Mouse (Mus musculus) embryonic stem cell, embryonic (primary cell): ENCODE data around the gene Hjurp.

Experiments used
- CTCF ChIA-PET, 4 experiments: fragments of 300-600 bp in 2 of 4; fragments of 350-600 bp in 2 of 4; sonication (Branson Sonifier 250); formaldehyde crosslinking; loops; one replicate each; lab custom pipeline; 2022; ENCODE audit warnings: inconsistent platforms in 2 of 4; lab: Charles Lee
- POLR2A ChIA-PET, 4 experiments: fragments of 300-600 bp in 2 of 4; fragments of 350-600 bp in 2 of 4; sonication (Branson Sonifier 250); formaldehyde crosslinking; loops; one replicate each; lab custom pipeline; 2022; ENCODE audit warnings: antibody characterized with exemption in 4 of 4, inconsistent platforms in 1 of 4; lab: Charles Lee

The Hjurp gene

GRCm38 (mm10) chr1:88288056-88288788 lies 10.8 kb upstream of the Hjurp start:
- ChIA-PET CTCF (interaction anchor here (0.5 to 7.4 kb wide), 45 partner anchors 9 to 1316 kb away, joined by 3 to 73 read pairs (median 3); partner anchors contain the start of genes Hjurp (in 2 of the 4) and Trpm8 (in 2 of the 4)), POLR2A (interaction anchor here (0.6 to 3.3 kb wide), 10 partner anchors 9 to 327 kb away, joined by 3 to 15 read pairs (median 4); partner anchors contain the start of genes Hjurp (in 3 of the 4) and Trpm8 (in 3 of the 4))

GRCm38 (mm10) chr1:88287697-88287980 lies 10.2 kb upstream of the Hjurp start:
- CTCF ChIA-PET = interaction anchor here (0.5 to 7.4 kb wide), 63 partner anchors 9 to 1317 kb away, joined by 3 to 73 read pairs (median 3); partner anchors contain the start of genes Hjurp (in 2 of the 4), Trpm8 (in 2 of the 4) and Ugt1a1 (in 1 of the 4)
- POLR2A ChIA-PET = interaction anchor here (0.6 to 3.3 kb wide), 12 partner anchors 9 to 327 kb away, joined by 3 to 15 read pairs (median 3); partner anchors contain the start of genes Hjurp (in 3 of the 4) and Trpm8 (in 3 of the 4)

GRCm38 (mm10) chr1:88286887-88287696 lies 9.7 kb upstream of the Hjurp start:
- CTCF ChIA-PET = interaction anchor here (0.5 to 7.4 kb wide), 61 partner anchors 9 to 1047 kb away, joined by 3 to 73 read pairs (median 3); partner anchors contain the start of genes Hjurp (in 2 of the 4), Trpm8 (in 2 of the 4) and Ugt1a1 (in 1 of the 4)
- POLR2A ChIA-PET = interaction anchor here (0.6 to 3.3 kb wide), 12 partner anchors 8 to 326 kb away, joined by 3 to 15 read pairs (median 4); partner anchors contain the start of genes Hjurp (in 3 of the 4) and Trpm8 (in 3 of the 4)

- POLR2A ChIA-PET = interaction anchor here in 2 of 4 experiments (1.2 to 2.4 kb wide), 6 partner anchors 8 to 33 kb away, joined by 3 to 6 read pairs (median 4); partner anchors contain the start of genes Hjurp (in 2 of the 2) and Trpm8 (in 2 of the 2)
- CTCF ChIA-PET = interaction anchor here in 2 of 4 experiments (1.1 to 7.4 kb wide), 15 partner anchors 8 to 461 kb away, joined by 3 to 73 read pairs (median 12); partner anchors contain the start of genes Hjurp (in 2 of the 2), Trpm8 (in 2 of the 2) and Ugt1a1 (in 1 of the 2)
Observed at GRCm38 (mm10) chr1:88286136-88286845, 8.9 kb upstream of the Hjurp start.

- POLR2A ChIA-PET = interaction anchor here in 3 of 4 experiments (1.0 to 2.4 kb wide), 4 partner anchors 7 to 32 kb away, joined by 3 to 6 read pairs (median 4); partner anchors contain the start of genes Hjurp (in 2 of the 3) and Trpm8 (in 2 of the 3)
Observed at GRCm38 (mm10) chr1:88285652-88286051, 8.2 kb upstream of the Hjurp start.

GRCm38 (mm10) chr1:88284946-88285320 lies 7.5 kb upstream of the Hjurp start:
- ChIA-PET CTCF (interaction anchor here (0.5 to 4.3 kb wide), 40 partner anchors 10 to 1029 kb away, joined by 3 to 36 read pairs (median 4); partner anchors contain the start of gene Ugt1a1 (in 2 of the 4)), POLR2A (interaction anchor here in 3 of 4 experiments (0.6 to 2.2 kb wide), 5 partner anchors 10 to 529 kb away, joined by 3 to 15 read pairs (median 5); partner anchors contain the start of gene Atg16l1 (in 1 of the 3))

More at GRCm38 (mm10) chr1:88285652-88286051, 8.2 kb upstream of the Hjurp start:
- CTCF ChIA-PET = interaction anchor here in 2 of 4 experiments (0.7 to 4.3 kb wide), 11 partner anchors 9 to 74 kb away, joined by 4 to 36 read pairs (median 9); partner anchors contain the start of gene Ugt1a1 (in 2 of the 2)

- ChIA-PET POLR2A (interaction anchor here in 3 of 4 experiments (0.6 to 2.2 kb wide), 8 partner anchors 10 to 528 kb away, joined by 3 to 15 read pairs (median 3); partner anchors contain the start of gene Atg16l1 (in 1 of the 3)), CTCF (interaction anchor here (0.6 to 4.3 kb wide), 29 partner anchors 10 to 670 kb away, joined by 3 to 36 read pairs (median 4); partner anchors contain the start of gene Ugt1a1 (in 1 of the 4))
Observed at GRCm38 (mm10) chr1:88284228-88284945, 7.0 kb upstream of the Hjurp start.

GRCm38 (mm10) chr1:88283376-88284227 lies 6.2 kb upstream of the Hjurp start:
- ChIA-PET CTCF (interaction anchor here (0.5 to 4.3 kb wide), 10 partner anchors 9 to 59 kb away, joined by 3 to 36 read pairs (median 10); no protein-coding TSS in a partner anchor), POLR2A (interaction anchor here in 1 of 4 experiments (0.7 to 2.2 kb wide), 5 partner anchors 9 to 60 kb away, joined by 3 to 10 read pairs (median 3); no protein-coding TSS in a partner anchor)

GRCm38 (mm10) chr1:88282301-88282700 lies 4.9 kb upstream of the Hjurp start:
- POLR2A ChIA-PET = no interaction called here

GRCm38 (mm10) chr1:88280006-88280690 lies 2.7 kb upstream of the Hjurp start:
- POLR2A ChIA-PET = no interaction called here
- CTCF ChIA-PET = interaction anchor here in 2 of 4 experiments (1.1 to 1.6 kb wide), 2 partner anchors 10 kb away, joined by 3 to 5 read pairs; no protein-coding TSS in a partner anchor

More at GRCm38 (mm10) chr1:88282301-88282700, 4.9 kb upstream of the Hjurp start:
- CTCF ChIA-PET = no interaction called here

- POLR2A ChIA-PET = interaction anchor here in 2 of 4 experiments (0.8 to 1.6 kb wide), 3 partner anchors 7 to 15 kb away, joined by 3 to 6 read pairs (median 3); no protein-coding TSS in a partner anchor
- CTCF ChIA-PET = interaction anchor here in 3 of 4 experiments (1.1 to 2.7 kb wide), 5 partner anchors 8 to 22 kb away, joined by 3 to 35 read pairs (median 5); no protein-coding TSS in a partner anchor
Observed at GRCm38 (mm10) chr1:88279111-88280005, 1.9 kb upstream of the Hjurp start.

GRCm38 (mm10) chr1:88277818-88278511 lies 532 bp upstream of the Hjurp start:
- POLR2A ChIA-PET = interaction anchor here (0.6 to 8.4 kb wide), 26 partner anchors 8 to 850 kb away, joined by 3 to 203 read pairs (median 4); partner anchors contain the start of gene Ugt1a1 (in 1 of the 4)
- CTCF ChIA-PET = interaction anchor here (0.5 to 3.7 kb wide), 24 partner anchors 9 to 914 kb away, joined by 3 to 35 read pairs (median 4); no protein-coding TSS in a partner anchor
